Mouse (Mus musculus): ENCODE results near the gene Mfap2. TPM values are rescaled to one million over a fixed set of nuclear protein-coding genes. Genes with fewer than 3 reads are reported as not detected.

Mfap2 gene
- not detected for polyA plus RNA-seq (2014; fragmentation: Illumina TruSeq; extraction: RNeasy Lipid Tissue Mini Kit (QIAGEN cat#74804); ENCODE audit: low read depth, low replicate concordance)

GRCm38 (mm10) chr4:141010118-141010517 is at the start of gene Mfap2:
Gene Mfap2 (plus strand): TSS chr4:141010418.

GRCm38 (mm10) chr4:140960781-140961466 is 49.3 kb upstream of the Mfap2 start, which contains the start of gene Sdhb:
Gene Sdhb (plus strand): TSS chr4:140961203.

GRCm38 (mm10) chr4:140986711-140987395 is 23.4 kb upstream of the Mfap2 start, which contains the start of gene Atp13a2:
Gene Atp13a2 (plus strand): TSS chr4:140986873.

GRCm38 (mm10) chr4:141060426-141061301 is 50.4 kb downstream of the Mfap2 start, which contains the start of gene Crocc:
Gene Crocc (minus strand): TSS chr4:141060550.

Other genes with a start within 250 kb of the Mfap2 start
- gene Padi4, start 236.2 kb upstream of the Mfap2 start, polyA plus RNA-seq (2014; fragmentation: Illumina TruSeq; extraction: RNeasy Lipid Tissue Mini Kit (QIAGEN cat#74804); ENCODE audit: low read depth, low replicate concordance) = not detected
- gene Padi3, start 199.8 kb upstream of the Mfap2 start, polyA plus RNA-seq (2014; fragmentation: Illumina TruSeq; extraction: RNeasy Lipid Tissue Mini Kit (QIAGEN cat#74804); ENCODE audit: low read depth, low replicate concordance) = not detected
- not detected for gene Padi1, start 164.6 kb upstream of the Mfap2 start, polyA plus RNA-seq (2014; fragmentation: Illumina TruSeq; extraction: RNeasy Lipid Tissue Mini Kit (QIAGEN cat#74804); ENCODE audit: low read depth, low replicate concordance)
- 1.1 TPM for gene Padi2, start 104.1 kb upstream of the Mfap2 start, polyA plus RNA-seq (2014; fragmentation: Illumina TruSeq; extraction: RNeasy Lipid Tissue Mini Kit (QIAGEN cat#74804); ENCODE audit: low read depth, low replicate concordance)
- gene Sdhb, start 49.2 kb upstream of the Mfap2 start, polyA plus RNA-seq (2014; fragmentation: Illumina TruSeq; extraction: RNeasy Lipid Tissue Mini Kit (QIAGEN cat#74804); ENCODE audit: low read depth, low replicate concordance) = 149 TPM
- 0.93 TPM for gene Atp13a2, start 23.5 kb upstream of the Mfap2 start, polyA plus RNA-seq (2014; fragmentation: Illumina TruSeq; extraction: RNeasy Lipid Tissue Mini Kit (QIAGEN cat#74804); ENCODE audit: low read depth, low replicate concordance)
- not detected for gene Crocc, start 50.1 kb downstream of the Mfap2 start, polyA plus RNA-seq (2014; fragmentation: Illumina TruSeq; extraction: RNeasy Lipid Tissue Mini Kit (QIAGEN cat#74804); ENCODE audit: low read depth, low replicate concordance)
- 5.8 TPM for gene Necap2, start 67.9 kb downstream of the Mfap2 start, polyA plus RNA-seq (2014; fragmentation: Illumina TruSeq; extraction: RNeasy Lipid Tissue Mini Kit (QIAGEN cat#74804); ENCODE audit: low read depth, low replicate concordance)
- not detected for gene Spata21, start 77.9 kb downstream of the Mfap2 start, polyA plus RNA-seq (2014; fragmentation: Illumina TruSeq; extraction: RNeasy Lipid Tissue Mini Kit (QIAGEN cat#74804); ENCODE audit: low read depth, low replicate concordance)
- gene Szrd1, start 129.4 kb downstream of the Mfap2 start, polyA plus RNA-seq (2014; fragmentation: Illumina TruSeq; extraction: RNeasy Lipid Tissue Mini Kit (QIAGEN cat#74804); ENCODE audit: low read depth, low replicate concordance) = 19.0 TPM
- gene Fbxo42, start 137.5 kb downstream of the Mfap2 start, polyA plus RNA-seq (2014; fragmentation: Illumina TruSeq; extraction: RNeasy Lipid Tissue Mini Kit (QIAGEN cat#74804); ENCODE audit: low read depth, low replicate concordance) = 3.4 TPM
- gene Rsg1, start 203.5 kb downstream of the Mfap2 start, polyA plus RNA-seq (2014; fragmentation: Illumina TruSeq; extraction: RNeasy Lipid Tissue Mini Kit (QIAGEN cat#74804); ENCODE audit: low read depth, low replicate concordance) = not detected
- 0.61 TPM for gene Arhgef19, start 229.1 kb downstream of the Mfap2 start, polyA plus RNA-seq (2014; fragmentation: Illumina TruSeq; extraction: RNeasy Lipid Tissue Mini Kit (QIAGEN cat#74804); ENCODE audit: low read depth, low replicate concordance)